Mouse (Mus musculus): Measurements from ENCODE around the gene Rbm45. TPM values are rescaled to one million over a fixed set of nuclear protein-coding genes. Genes with fewer than 3 reads are reported as not detected.

Gene Rbm45
- 42.3 TPM for polyA plus RNA-seq (2015; fragmentation: Illumina TruSeq; extraction: RNeasy Lipid Tissue Mini Kit (QIAGEN cat#74804); ENCODE audit: insufficient read depth, low replicate concordance)

DNA sequence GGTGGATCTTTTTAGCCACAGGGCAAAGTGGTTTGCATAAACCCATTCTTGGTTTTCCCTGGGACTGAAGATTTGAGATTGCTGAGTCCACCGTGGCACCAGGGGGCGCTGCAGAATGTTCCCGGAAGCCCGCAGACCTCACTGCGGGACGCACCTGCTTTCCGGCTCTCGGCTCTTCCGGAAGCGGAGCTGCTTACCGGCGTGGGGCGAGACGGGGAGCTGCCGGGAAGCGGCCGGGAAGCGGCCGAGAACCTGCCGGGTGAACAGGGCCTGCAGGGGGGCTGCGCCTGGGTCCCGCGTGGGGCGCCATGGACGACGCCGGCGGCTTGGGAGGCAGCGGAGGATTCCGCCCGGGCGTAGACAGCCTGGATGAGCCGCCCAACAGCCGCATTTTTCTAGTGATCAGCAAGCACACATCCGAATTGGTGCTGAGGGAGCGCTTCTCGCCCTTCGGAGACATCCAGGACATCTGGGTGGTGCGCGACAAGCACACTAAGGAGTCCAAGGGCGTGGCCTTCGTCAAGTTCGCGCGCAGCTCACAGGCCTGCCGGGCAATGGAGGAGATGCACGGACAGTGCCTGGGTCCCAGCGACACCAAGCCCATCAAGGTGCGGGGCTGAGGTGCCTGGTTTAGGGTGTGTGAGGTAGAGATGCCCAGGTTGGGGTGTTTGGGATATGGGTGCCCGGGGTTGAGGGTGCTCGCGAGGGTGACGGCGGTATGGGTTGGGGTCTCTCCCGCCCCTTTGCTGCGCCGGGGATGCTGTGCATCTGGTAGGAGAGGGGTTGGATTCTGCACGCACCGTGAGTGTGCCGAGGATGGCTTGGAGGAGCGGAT lies at the start of gene Rbm45:
Gene Rbm45, plus strand, starts transcription at position 164 of the 835 bp plus-strand sequence.

DNA sequence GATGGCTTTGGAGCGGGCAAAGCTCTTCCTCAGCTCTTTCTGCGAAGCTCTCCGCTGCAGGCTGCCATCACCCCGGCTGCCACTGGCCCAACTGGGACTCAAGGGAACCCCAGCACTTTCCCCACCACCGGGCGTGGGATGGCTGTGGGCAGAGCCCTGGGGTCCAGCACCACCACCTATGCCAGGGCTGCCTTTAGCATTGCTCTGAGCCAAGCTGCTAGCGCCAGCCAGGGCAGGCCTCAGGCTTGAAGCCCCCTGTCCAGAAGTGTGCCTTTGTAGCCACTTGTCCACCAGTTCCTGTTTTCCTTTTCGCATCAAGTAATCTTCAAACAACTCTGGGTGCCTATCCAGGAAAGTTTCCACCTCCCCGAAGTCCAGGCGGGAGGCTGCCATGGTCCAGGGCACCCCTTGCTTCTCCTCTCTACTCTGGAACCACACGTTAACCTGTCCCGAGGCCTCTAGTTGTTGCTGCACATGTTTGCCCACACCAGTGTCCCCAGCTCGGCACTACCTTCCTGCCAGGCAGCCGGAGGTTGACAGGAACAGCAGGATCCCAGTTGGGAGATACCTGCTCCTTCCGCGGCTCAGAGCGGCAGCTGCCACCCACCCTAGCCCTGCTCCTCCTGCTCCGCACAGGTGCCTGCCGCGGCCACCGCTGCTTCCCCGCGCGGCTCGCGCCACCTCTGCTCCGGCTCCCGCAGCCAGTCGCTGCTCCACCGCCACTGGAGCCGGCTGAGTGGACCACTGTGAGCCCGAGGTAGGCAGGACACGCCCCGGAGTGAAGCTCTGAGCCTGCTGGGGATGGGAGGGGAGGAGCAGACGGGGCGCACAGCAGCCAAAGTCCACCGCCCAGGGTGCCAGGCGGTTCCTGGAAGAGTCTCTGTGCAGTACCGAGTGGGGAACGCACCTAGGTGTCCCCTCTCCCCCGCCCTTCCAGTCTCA lies 31.3 kb upstream of the Rbm45 start, which contains the start of gene Pde11a:
Gene Pde11a, minus strand, starts transcription at position 560 of the 942 bp plus-strand sequence.

DNA sequence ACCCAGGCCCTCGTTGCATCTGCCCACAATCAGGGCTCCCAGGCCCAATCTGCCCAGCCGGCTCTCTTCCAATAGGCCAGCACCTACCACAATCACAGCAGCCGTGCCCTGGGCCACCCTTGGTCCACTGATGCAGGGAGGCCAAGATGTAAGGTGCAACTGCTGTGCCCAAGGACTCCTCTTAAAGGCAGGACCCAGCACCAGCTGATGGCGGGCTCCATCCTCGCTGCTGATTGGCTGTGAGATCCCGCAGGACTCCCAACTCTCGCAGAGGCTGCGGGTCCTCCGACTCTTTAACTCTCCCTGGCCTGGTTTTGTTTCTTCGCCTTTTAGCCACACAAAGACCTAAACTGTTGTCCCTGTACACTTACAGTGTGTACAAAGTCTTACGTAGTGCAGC lies 9.6 kb upstream of the Rbm45 start, which contains the start of gene Cyct:
Gene Cyct, minus strand, starts transcription at position 225 of the 400 bp plus-strand sequence.

DNA sequence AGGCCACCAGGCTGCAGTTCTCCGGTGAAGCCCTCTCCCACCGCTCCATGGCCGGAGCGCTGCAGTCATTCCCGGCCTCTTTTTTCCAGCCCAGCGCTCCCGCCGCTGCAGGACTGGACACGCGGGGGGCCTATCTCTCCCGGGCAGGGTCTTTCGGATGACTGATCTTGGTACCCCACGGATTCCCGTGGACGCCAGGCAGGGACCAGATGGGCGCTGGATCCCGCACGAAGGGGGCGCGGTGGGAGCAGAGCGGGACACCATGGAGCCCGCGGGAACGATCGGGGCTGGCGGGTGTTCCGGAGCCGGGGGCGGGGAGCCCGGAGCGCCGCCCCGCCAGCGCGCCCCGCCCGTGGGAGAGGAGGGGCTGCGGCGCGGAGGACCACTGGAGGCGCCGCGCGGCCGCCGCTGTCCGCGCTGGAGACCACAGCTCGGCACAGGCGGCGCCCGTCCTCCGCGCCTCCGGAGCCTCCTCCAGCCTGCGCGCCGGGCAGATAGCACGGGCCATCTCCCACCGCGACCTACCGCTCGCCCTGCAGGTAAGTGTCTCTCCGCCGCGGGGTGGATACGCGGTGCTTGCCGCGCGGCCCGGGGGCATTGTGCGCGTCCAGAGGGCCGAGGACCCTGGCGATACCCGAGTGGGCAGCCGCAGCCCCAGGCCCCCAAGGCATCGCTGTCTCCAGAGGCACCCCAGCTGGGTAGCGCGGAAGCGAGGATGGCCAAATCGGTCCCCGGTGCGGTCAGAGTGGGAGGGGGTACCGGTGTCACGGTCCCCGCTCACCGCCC lies 36.6 kb downstream of the Rbm45 start, which contains the start of gene Osbpl6:
Gene Osbpl6, plus strand, starts transcription at position 358 of the 786 bp plus-strand sequence.

Other genes with a start within 250 kb of the Rbm45 start
- 1.2 TPM for gene Pde11a, start 31.2 kb upstream of the Rbm45 start, polyA plus RNA-seq (2015; fragmentation: Illumina TruSeq; extraction: RNeasy Lipid Tissue Mini Kit (QIAGEN cat#74804); ENCODE audit: insufficient read depth, low replicate concordance)
- gene Cyct, start 9.5 kb upstream of the Rbm45 start, polyA plus RNA-seq (2015; fragmentation: Illumina TruSeq; extraction: RNeasy Lipid Tissue Mini Kit (QIAGEN cat#74804); ENCODE audit: insufficient read depth, low replicate concordance): not detected
- gene Osbpl6, start 36.5 kb downstream of the Rbm45 start, polyA plus RNA-seq (2015; fragmentation: Illumina TruSeq; extraction: RNeasy Lipid Tissue Mini Kit (QIAGEN cat#74804); ENCODE audit: insufficient read depth, low replicate concordance): 0.35 TPM